Mouse (Mus musculus): ENCODE measurements around the gene Eif2s3x. TPM values are rescaled to one million over a fixed set of nuclear protein-coding genes. Genes with fewer than 3 reads are reported as not detected.

Gene Eif2s3x
- polyA plus RNA-seq, 1 experiment from 2014 or later, result 122 TPM

GRCm38 (mm10) chrX:94140080-94140479, 72.6 kb downstream of the Eif2s3x start:
- no peak overlapping the region for H3K4me2 ChIP-seq (ENCODE audit: low read depth, low read length)
- no peak overlapping the region for H3K4me3 ChIP-seq (ENCODE audit: low read depth, low read length)
- no peaks in the 10 kb centered on the region for H3K9me3 ChIP-seq (ENCODE audit: control insufficient read depth, low read length)
- H3K27ac ChIP-seq (ENCODE audit: low read depth, low read length), result no peak overlapping the region
- no peaks in the 10 kb centered on the region for H3K36me3 ChIP-seq (ENCODE audit: control insufficient read depth, insufficient read depth, low read length)
- H3K9ac ChIP-seq (replicated peaks; ENCODE audit: low read depth, low read length), result no peak overlapping the region
- no peak for ATAC-seq (ENCODE audit: low read depth)
- 67% methylated on average over 1 of the region's 1 CpGs for WGBS
- no peaks in the 10 kb centered on the region for H3K4me1 ChIP-seq (ENCODE audit: control insufficient read depth, insufficient read depth, low read length)
- H3K27me3 ChIP-seq (ENCODE audit: control insufficient read depth, insufficient read depth, low read length), result peaks cover 3% of the 10 kb centered on the region; the same call in 1 of the 2 replicates

Other genes starting within 250 kb of the Eif2s3x start
- not detected in 2 replicates for gene AU015836, start 244.2 kb downstream of the Eif2s3x start, polyA plus RNA-seq (2014; fragmentation: Nextera tagmentation; extraction: Ambion mirVana)
- 25.0 and 27.2 TPM in 2 replicates for gene Zfx, start 89.2 kb downstream of the Eif2s3x start, polyA plus RNA-seq (2014; fragmentation: Nextera tagmentation; extraction: Ambion mirVana)
- 12.3 and 14.7 TPM in 2 replicates for gene Klhl15, start 21.7 kb upstream of the Eif2s3x start, polyA plus RNA-seq (2014; fragmentation: Nextera tagmentation; extraction: Ambion mirVana)
- gene Fam90a1b, start 153.9 kb upstream of the Eif2s3x start, polyA plus RNA-seq (2014; fragmentation: Nextera tagmentation; extraction: Ambion mirVana), result not detected in 2 replicates
- 133 and 145 TPM in 2 replicates for gene Apoo, start 154.3 kb upstream of the Eif2s3x start, polyA plus RNA-seq (2014; fragmentation: Nextera tagmentation; extraction: Ambion mirVana)

All from neural tube, embryonic 14.5 days (tissue).